Mouse (Mus musculus): ENCODE data around the gene Cbfa2t2. TPM values are rescaled to one million over a fixed set of nuclear protein-coding genes. Genes with fewer than 3 reads are reported as not detected.

Gene Cbfa2t2
- polyA plus RNA-seq, 1 experiment, result 11.7 TPM

- DNase-seq, result peak; percentile 89
- no peaks in the 10 kb centered on the region for H3K36me3 ChIP-seq (ENCODE audit: control insufficient read depth, insufficient read depth, low read length)
- H3K4me1 ChIP-seq (ENCODE audit: control insufficient read depth, insufficient read depth, low read length), result peaks cover 24% of the 10 kb centered on the region; the same call in 1 of the 2 replicates
- H3K27me3 ChIP-seq (replicated peaks; ENCODE audit: control insufficient read depth, insufficient read depth, low read length), result no peaks in the 10 kb centered on the region
- peak overlapping the region; percentile 19; the same call in 1 of the 2 replicates for H3K27ac ChIP-seq (ENCODE audit: insufficient read depth, low read depth, low read length)
- TF ChIP-seq POLR2A (IDR thresholded peaks at IDR 0.05; ENCODE audit: low read depth, low read length) (no peak), CTCF (conservative IDR thresholded peaks at IDR 0.05; ENCODE audit: insufficient read depth, insufficient read length, low read depth, low read length) (no peak; the same call in 1 of the 2 replicates)
- no peak overlapping the region for H3K4me3 ChIP-seq (ENCODE audit: insufficient read depth, low read depth, low read length)
- WGBS, result 7% methylated on average over 7 of the region's 7 CpGs
Observed at GRCm38 (mm10) chr2:154402811-154403210, 33.5 kb upstream of the Cbfa2t2 start.

- H3K36me3 ChIP-seq (ENCODE audit: control insufficient read depth, insufficient read depth, low read length), result no peaks in the 10 kb centered on the region
- H3K4me1 ChIP-seq (ENCODE audit: control insufficient read depth, insufficient read depth, low read length), result peaks cover 20% of the 10 kb centered on the region
- no peak for DNase-seq
- WGBS, result 64% methylated on average over 5 of the region's 5 CpGs
- H3K4me3 ChIP-seq (ENCODE audit: insufficient read depth, low read depth, low read length), result no peak overlapping the region
- H3K27me3 ChIP-seq (replicated peaks; ENCODE audit: control insufficient read depth, insufficient read depth, low read length), result no peaks in the 10 kb centered on the region
- TF ChIP-seq CTCF (conservative IDR thresholded peaks at IDR 0.05; ENCODE audit: insufficient read depth, insufficient read length, low read depth, low read length) (no peak), POLR2A (IDR thresholded peaks at IDR 0.05; ENCODE audit: low read depth, low read length) (no peak)
- no peak overlapping the region for H3K27ac ChIP-seq (ENCODE audit: insufficient read depth, low read depth, low read length)
Observed at GRCm38 (mm10) chr2:154405447-154405994, 30.8 kb upstream of the Cbfa2t2 start.

DNA sequence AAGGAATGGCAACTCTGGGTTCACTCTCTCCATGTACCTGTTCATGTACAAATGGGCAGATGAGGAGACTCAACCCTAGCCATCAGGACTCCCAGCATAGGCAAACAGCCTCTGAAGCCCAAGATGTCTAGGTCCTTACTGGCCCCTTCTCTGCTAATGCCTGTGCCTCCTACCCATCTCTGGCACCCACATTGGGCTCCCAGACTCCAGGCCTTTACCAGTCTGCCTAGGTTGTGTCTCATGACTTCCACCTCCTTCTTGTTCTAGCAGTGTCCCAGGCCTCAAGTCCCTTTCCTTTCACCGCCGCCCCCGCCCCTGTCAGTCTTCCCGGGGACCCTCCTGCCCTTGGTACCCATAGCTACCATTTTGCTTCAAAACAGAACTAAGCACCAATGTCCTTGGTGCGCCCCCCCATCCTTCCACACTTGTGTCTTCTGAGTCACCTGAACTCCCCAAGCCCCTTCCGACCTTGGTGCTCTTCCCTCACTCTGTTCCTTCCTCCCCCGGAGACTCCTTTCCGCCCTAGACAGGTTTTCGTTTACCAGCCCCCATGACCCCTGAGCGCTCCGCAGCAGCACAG, 29.1 kb upstream of the Cbfa2t2 start:
- Histone ChIP-seq H3K4me3 (ENCODE audit: insufficient read depth, low read depth, low read length) (peak overlapping the region; percentile 79), H3K27me3 (replicated peaks; ENCODE audit: control insufficient read depth, insufficient read depth, low read length) (no peaks in the 10 kb centered on the region), H3K27ac (ENCODE audit: insufficient read depth, low read depth, low read length) (peak overlapping the region; percentile 64), H3K4me1 (ENCODE audit: control insufficient read depth, insufficient read depth, low read length) (peaks cover 20% of the 10 kb centered on the region), H3K36me3 (ENCODE audit: control insufficient read depth, insufficient read depth, low read length) (no peaks in the 10 kb centered on the region)
- WGBS, result 26% methylated on average over 11 of the region's 11 CpGs
- TF ChIP-seq CTCF (conservative IDR thresholded peaks at IDR 0.05; ENCODE audit: insufficient read depth, insufficient read length, low read depth, low read length), result no peak
- no peak for TF ChIP-seq POLR2A (IDR thresholded peaks at IDR 0.05; ENCODE audit: low read depth, low read length)
- no peak for DNase-seq

DNA sequence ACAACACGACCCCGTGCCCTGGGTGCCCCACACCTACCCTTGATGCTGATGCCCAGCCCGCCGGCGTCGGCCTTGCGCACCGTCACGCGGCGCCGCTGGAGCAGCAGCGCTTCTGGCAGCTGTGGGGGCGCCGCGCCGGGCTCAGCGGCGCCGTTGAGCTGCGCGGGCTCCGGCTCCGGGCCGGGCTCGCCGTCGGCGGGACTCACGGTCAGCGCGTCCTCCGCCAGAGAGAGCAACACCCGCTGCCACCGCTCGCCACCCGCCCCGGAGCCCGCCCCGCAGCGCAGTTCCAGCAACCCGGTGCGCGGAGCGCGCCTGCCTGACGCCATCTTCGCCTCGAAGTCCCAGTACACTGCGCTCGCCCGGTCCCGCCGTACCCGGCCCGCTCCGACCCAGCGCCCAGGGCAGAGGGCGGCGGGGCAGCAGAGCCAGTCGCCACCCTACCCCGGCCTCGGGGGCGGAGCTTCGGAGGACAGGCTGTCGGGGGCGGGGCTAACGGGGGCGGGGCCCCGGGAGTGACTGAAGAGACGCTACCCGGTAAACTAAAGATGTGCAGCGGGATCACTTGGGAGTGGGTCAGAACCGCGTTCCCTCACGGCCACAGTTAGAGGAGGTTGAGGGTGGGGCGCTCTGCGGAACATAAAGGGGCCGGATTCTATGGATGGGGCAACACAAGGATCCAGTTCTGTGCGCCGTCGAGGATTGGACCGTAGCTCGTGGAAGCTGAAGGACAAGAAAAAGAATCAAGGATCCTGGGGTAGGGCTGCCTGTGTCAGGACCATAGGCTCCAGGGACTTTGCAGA, 28.4 kb upstream of the Cbfa2t2 start, which contains the start of gene Snta1:
TSS of gene Snta1 (minus strand) at position 457 of the 803 bp plus-strand sequence.
- TF ChIP-seq CTCF (conservative IDR thresholded peaks at IDR 0.05; ENCODE audit: insufficient read depth, insufficient read length, low read depth, low read length) (no peak), POLR2A (IDR thresholded peaks at IDR 0.05; ENCODE audit: low read depth, low read length) (peak; percentile 55)
- Histone ChIP-seq H3K4me3 (ENCODE audit: insufficient read depth, low read depth, low read length) (peak within 1 kb of the TSS; percentile 79), H3K4me1 (ENCODE audit: control insufficient read depth, insufficient read depth, low read length) (peaks cover 20% of the 10 kb centered on the region), H3K36me3 (ENCODE audit: control insufficient read depth, insufficient read depth, low read length) (no peaks in the 10 kb centered on the region), H3K27me3 (replicated peaks; ENCODE audit: control insufficient read depth, insufficient read depth, low read length) (no peaks in the 10 kb centered on the region), H3K27ac (ENCODE audit: insufficient read depth, low read depth, low read length) (peak within 1 kb of the TSS; percentile 64)
- 2% methylated on average over 84 of the region's 84 CpGs for WGBS
- DNase-seq, result peak; percentile 96

DNA sequence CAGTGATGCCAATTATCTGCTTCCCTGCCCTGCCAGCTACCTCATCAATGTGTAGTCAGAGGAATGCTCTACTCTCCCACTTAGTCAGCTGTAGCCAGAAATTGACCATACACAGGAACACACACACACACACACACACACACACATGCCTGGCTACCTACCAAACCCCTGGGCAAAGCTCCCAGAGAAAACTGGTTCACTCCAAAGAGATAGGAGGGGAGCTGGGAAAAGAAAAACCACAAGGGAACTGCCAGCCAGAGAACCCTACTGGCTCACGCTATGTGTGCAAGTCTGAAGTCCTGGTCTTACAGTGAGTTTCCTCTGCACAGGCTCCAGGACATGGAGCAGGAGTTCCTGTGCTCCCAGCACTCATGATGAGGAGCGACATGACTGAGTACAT, 25.9 kb upstream of the Cbfa2t2 start:
- DNase-seq, result no peak
- WGBS, result 49% methylated on average over 2 of the region's 2 CpGs
- H3K4me1 ChIP-seq (ENCODE audit: control insufficient read depth, insufficient read depth, low read length), result peaks cover 18% of the 10 kb centered on the region

GRCm38 (mm10) chr2:154412018-154412666, 24.1 kb upstream of the Cbfa2t2 start:
- Histone ChIP-seq H3K27me3 (replicated peaks; ENCODE audit: control insufficient read depth, insufficient read depth, low read length) (no peaks in the 10 kb centered on the region), H3K27ac (ENCODE audit: insufficient read depth, low read depth, low read length) (no peak overlapping the region), H3K36me3 (ENCODE audit: control insufficient read depth, insufficient read depth, low read length) (no peaks in the 10 kb centered on the region), H3K4me1 (ENCODE audit: control insufficient read depth, insufficient read depth, low read length) (peaks cover 8% of the 10 kb centered on the region), H3K4me3 (ENCODE audit: insufficient read depth, low read depth, low read length) (no peak overlapping the region)
- 63% methylated on average over 7 of the region's 7 CpGs for WGBS
- peak; percentile 72 for DNase-seq
- 0 out of 2 replicates have a peak, but pooled peaks have one; percentile 13 for TF ChIP-seq CTCF (conservative IDR thresholded peaks at IDR 0.05; ENCODE audit: insufficient read depth, insufficient read length, low read depth, low read length)
- no peak for TF ChIP-seq POLR2A (IDR thresholded peaks at IDR 0.05; ENCODE audit: low read depth, low read length)

More for the DNA sequence above, 25.9 kb upstream of the Cbfa2t2 start:
- Histone ChIP-seq H3K4me3 (ENCODE audit: insufficient read depth, low read depth, low read length) (no peak overlapping the region), H3K27me3 (replicated peaks; ENCODE audit: control insufficient read depth, insufficient read depth, low read length) (no peaks in the 10 kb centered on the region), H3K36me3 (ENCODE audit: control insufficient read depth, insufficient read depth, low read length) (no peaks in the 10 kb centered on the region), H3K27ac (ENCODE audit: insufficient read depth, low read depth, low read length) (no peak overlapping the region)
- TF ChIP-seq CTCF (conservative IDR thresholded peaks at IDR 0.05; ENCODE audit: insufficient read depth, insufficient read length, low read depth, low read length), result no peak
- TF ChIP-seq POLR2A (IDR thresholded peaks at IDR 0.05; ENCODE audit: low read depth, low read length), result no peak
